Mouse (Mus musculus) liver, embryonic 11.5 days (tissue): ENCODE data around the gene Mgat4a. TPM values are rescaled to one million over a fixed set of nuclear protein-coding genes. Genes with fewer than 3 reads are reported as not detected.

Experiments used
- ATAC-seq: fragments of 200-750 bp; cut with Nextera tagmentation; replicated peaks from 2 replicates; pipeline ENCODE4 v1.8.0; 2017; ENCODE audit warnings: moderate number of reproducible peaks, mild to moderate bottlenecking, moderate TSS enrichment, moderate library complexity; ENCODE audit not compliant: low FRiP score
- DNase-seq: peaks from one replicate; pipeline ENCODE4 v3.0.0-alpha.2; 2017; ENCODE audit warnings: low spot score
- H3K27ac ChIP-seq: fragments of 300-500 bp; sonication (generic); 2 replicates; pipeline ENCODE4 v1.5.1; 2014; ENCODE audit warnings: mild to moderate bottlenecking, low read depth, low read length, control low read depth
- H3K27me3 ChIP-seq: fragments of 300-500 bp; sonication (generic); replicated peaks from 2 replicates; pipeline ENCODE4 v1.6.1; 2014; ENCODE audit warnings: low read length, mixed read lengths; ENCODE audit not compliant: control insufficient read depth, insufficient read depth
- H3K36me3 ChIP-seq: fragments of 300-500 bp; sonication (generic); 2 replicates; pipeline ENCODE4 v1.6.1; 2014; ENCODE audit warnings: mild to moderate bottlenecking, low read length, moderate library complexity, mixed read lengths; ENCODE audit not compliant: control insufficient read depth, insufficient read depth
- H3K4me1 ChIP-seq: fragments of 300-500 bp; sonication (generic); replicated peaks from 2 replicates; pipeline ENCODE4 v1.6.1; 2014; ENCODE audit warnings: low read length, mixed read lengths; ENCODE audit not compliant: control insufficient read depth, insufficient read depth
- H3K4me2 ChIP-seq: fragments of 300-500 bp; sonication (generic); 2 replicates; pipeline ENCODE4 v1.6.1; 2014; ENCODE audit warnings: mild to moderate bottlenecking, control low read depth, moderate library complexity
- H3K4me3 ChIP-seq: fragments of 300-500 bp; sonication (generic); 2 replicates; pipeline ENCODE4 v1.5.1; 2014; ENCODE audit warnings: low read depth, low read length, control low read depth
- H3K9ac ChIP-seq: fragments of 300-500 bp; sonication (generic); 2 replicates; pipeline ENCODE4 v1.6.1; 2014; ENCODE audit warnings: low read depth, low read length, control low read depth
- H3K9me3 ChIP-seq: fragments of 300-500 bp; sonication (generic); 2 replicates; pipeline ENCODE4 v1.6.1; 2016; ENCODE audit warnings: low read length, inconsistent platforms, mixed read lengths; ENCODE audit not compliant: control insufficient read depth
- WGBS: fragments of 180-500 bp; shearing (Covaris S2); extraction: QIAGEN DNeasy Blood & Tissue Kit; methylation state at CpG from one replicate; pipeline ENCODE4 v1.1.7; 2014; 5-methylcytosine and 5-hydroxymethylcytosine counted together
- polyA plus RNA-seq: library from polyadenylated mRNA; unstranded; fragments of >200 nt; fragmentation: Nextera tagmentation; extraction: Ambion mirVana; gene quantifications from 2 replicates; pipeline ENCODE4 v1.2.1, GENCODE M21; 2014

Gene Mgat4a
- polyA plus RNA-seq, 1 experiment from 2014 or later = 2.6 TPM

- Histone ChIP-seq H3K4me1 (peaks cover 19% of the 10 kb centered on the region), H3K36me3 (no peaks in the 10 kb centered on the region), H3K9ac (no peak overlapping the region), H3K4me3 (no peak overlapping the region), H3K27me3 (no peaks in the 10 kb centered on the region), H3K27ac (0 out of 2 replicates have a peak overlapping the region, but pooled peaks have one; percentile 26), H3K4me2 (no peak overlapping the region), H3K9me3 (no peaks in the 10 kb centered on the region)
- no peak for DNase-seq
- no peak for ATAC-seq
- WGBS = 81% methylated on average over 6 of the region's 6 CpGs
Measured at GRCm38 (mm10) chr1:37480731-37481130, 60.1 kb downstream of the Mgat4a start.

GRCm38 (mm10) chr1:37479759-37480158 is 61.1 kb downstream of the Mgat4a start:
- Histone ChIP-seq H3K9ac (peak overlapping the region; percentile 36; the same call in 1 of the 2 replicates), H3K36me3 (no peaks in the 10 kb centered on the region), H3K27ac (peak overlapping the region; percentile 89), H3K4me3 (0 out of 2 replicates have a peak overlapping the region, but pooled peaks have one; percentile 2), H3K4me1 (peaks cover 19% of the 10 kb centered on the region), H3K9me3 (no peaks in the 10 kb centered on the region), H3K27me3 (no peaks in the 10 kb centered on the region), H3K4me2 (peak overlapping the region; percentile 49)
- ATAC-seq = peak; percentile 56
- DNase-seq = no peak
- 39% methylated on average over 8 of the region's 8 CpGs for WGBS

GRCm38 (mm10) chr1:37479074-37479473 is 61.7 kb downstream of the Mgat4a start:
- peak overlapping the region; percentile 66 for H3K4me2 ChIP-seq
- WGBS = 50% methylated on average over 9 of the region's 9 CpGs
- no peaks in the 10 kb centered on the region for H3K9me3 ChIP-seq
- H3K36me3 ChIP-seq = no peaks in the 10 kb centered on the region
- peak overlapping the region; percentile 89 for H3K27ac ChIP-seq
- ATAC-seq (peak; percentile 72), DNase-seq (no peak)
- peaks cover 19% of the 10 kb centered on the region for H3K4me1 ChIP-seq
- H3K27me3 ChIP-seq = no peaks in the 10 kb centered on the region
- peak overlapping the region; percentile 38; the same call in 1 of the 2 replicates for H3K9ac ChIP-seq
- H3K4me3 ChIP-seq = no peak overlapping the region

GRCm38 (mm10) chr1:37478416-37478815 is 62.4 kb downstream of the Mgat4a start:
- Histone ChIP-seq H3K36me3 (no peaks in the 10 kb centered on the region), H3K4me1 (peaks cover 22% of the 10 kb centered on the region), H3K9ac (peak overlapping the region; percentile 46), H3K27ac (peak overlapping the region; percentile 89), H3K4me2 (peak overlapping the region; percentile 66), H3K27me3 (no peaks in the 10 kb centered on the region), H3K9me3 (no peaks in the 10 kb centered on the region), H3K4me3 (peak overlapping the region; percentile 37)
- 28% methylated on average over 7 of the region's 7 CpGs for WGBS
- no peak for DNase-seq
- peak; percentile 86 for ATAC-seq

DNA sequence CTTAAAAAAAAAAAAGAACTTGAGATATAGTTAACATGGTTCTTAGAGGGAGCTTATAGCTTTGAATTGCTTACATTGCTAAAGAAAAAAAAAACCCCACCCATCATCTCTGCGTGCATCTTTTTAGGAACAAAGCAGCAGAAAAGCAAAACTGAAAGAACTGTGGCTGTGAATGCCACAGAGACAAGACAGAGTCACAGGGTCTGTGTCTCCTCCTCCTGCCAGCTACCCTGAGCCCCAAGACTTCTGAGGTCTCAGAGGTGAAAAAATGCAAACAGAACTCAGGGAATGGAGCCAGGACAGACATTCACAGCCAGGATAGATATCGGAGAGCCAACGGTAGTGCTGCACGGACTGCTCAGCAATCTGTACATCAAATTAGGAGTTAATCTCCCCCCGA is 62.9 kb downstream of the Mgat4a start:
- H3K4me3 ChIP-seq = peak overlapping the region; percentile 37
- H3K27me3 ChIP-seq = no peaks in the 10 kb centered on the region
- no peaks in the 10 kb centered on the region for H3K36me3 ChIP-seq
- H3K9ac ChIP-seq = peak overlapping the region; percentile 46
- H3K4me1 ChIP-seq = peaks cover 22% of the 10 kb centered on the region
- DNase-seq (no peak), ATAC-seq (peak; percentile 8; the same call in 1 of the 2 replicates)
- peak overlapping the region; percentile 66 for H3K4me2 ChIP-seq
- no peaks in the 10 kb centered on the region for H3K9me3 ChIP-seq
- 35% methylated on average over 5 of the region's 5 CpGs for WGBS
- peak overlapping the region; percentile 89 for H3K27ac ChIP-seq

DNA sequence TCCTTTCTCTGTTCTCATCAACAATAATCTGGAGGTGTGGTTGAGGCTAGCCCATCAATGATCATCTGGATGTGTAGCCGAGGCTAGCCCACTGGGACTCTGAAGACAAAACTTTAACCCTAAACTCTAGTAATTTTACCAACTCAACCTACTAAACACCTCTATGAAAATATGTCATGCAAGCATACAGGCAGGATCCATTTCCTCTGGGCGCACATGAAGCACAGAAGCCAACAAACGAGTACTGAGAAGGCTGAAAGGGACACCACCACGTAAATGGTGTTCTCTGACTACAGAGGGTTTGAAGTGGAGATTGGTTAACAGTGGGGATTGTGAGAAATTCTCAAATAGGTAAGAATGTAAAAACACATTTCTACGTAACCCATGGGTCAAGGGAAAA is 63.6 kb downstream of the Mgat4a start:
- no peaks in the 10 kb centered on the region for H3K9me3 ChIP-seq
- H3K27me3 ChIP-seq = no peaks in the 10 kb centered on the region
- WGBS = 86% methylated on average over 5 of the region's 5 CpGs
- ATAC-seq (no peak), DNase-seq (no peak)
- peak overlapping the region; percentile 46; the same call in 1 of the 2 replicates for H3K9ac ChIP-seq
- peak overlapping the region; percentile 66 for H3K4me2 ChIP-seq
- H3K4me1 ChIP-seq = peaks cover 22% of the 10 kb centered on the region
- H3K36me3 ChIP-seq = no peaks in the 10 kb centered on the region
- H3K27ac ChIP-seq = peak overlapping the region; percentile 89
- H3K4me3 ChIP-seq = no peak overlapping the region

DNA sequence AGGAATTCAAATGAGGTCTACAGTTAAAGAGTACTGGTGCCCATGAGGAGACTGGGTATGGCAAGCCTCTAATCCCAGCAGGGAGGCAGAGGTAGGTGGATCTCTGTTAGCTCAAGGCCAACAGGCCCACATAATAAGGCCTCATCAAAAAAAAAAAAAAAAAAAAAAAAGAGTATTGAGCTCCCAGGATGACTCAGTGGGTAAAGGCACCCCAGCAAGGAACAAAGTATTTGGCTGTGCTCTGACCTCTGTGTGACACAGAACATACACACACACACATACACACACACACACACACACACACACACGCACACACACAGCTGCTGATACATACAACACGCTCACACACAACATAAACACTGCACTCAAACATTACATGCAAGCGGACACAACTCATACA is 65.5 kb downstream of the Mgat4a start:
- Histone ChIP-seq H3K4me3 (no peak overlapping the region), H3K4me1 (peaks cover 22% of the 10 kb centered on the region)
- no peak for ATAC-seq

GRCm38 (mm10) chr1:37474634-37475190 is 66.1 kb downstream of the Mgat4a start:
- ATAC-seq = no peak
- WGBS = 69% methylated on average over 6 of the region's 6 CpGs

More for the DNA sequence above, 65.5 kb downstream of the Mgat4a start:
- Histone ChIP-seq H3K4me2 (no peak overlapping the region), H3K9me3 (no peaks in the 10 kb centered on the region), H3K9ac (no peak overlapping the region), H3K27me3 (no peaks in the 10 kb centered on the region), H3K27ac (no peak overlapping the region), H3K36me3 (no peaks in the 10 kb centered on the region)
- WGBS = 92% methylated on average over 3 of the region's 3 CpGs
- DNase-seq = no peak

GRCm38 (mm10) chr1:37474046-37474445 is 66.8 kb downstream of the Mgat4a start:
- Histone ChIP-seq H3K9me3 (no peaks in the 10 kb centered on the region), H3K27me3 (no peaks in the 10 kb centered on the region), H3K36me3 (no peaks in the 10 kb centered on the region), H3K9ac (no peak overlapping the region), H3K4me2 (no peak overlapping the region), H3K4me1 (peaks cover 12% of the 10 kb centered on the region), H3K4me3 (no peak overlapping the region), H3K27ac (no peak overlapping the region)
- WGBS = 63% methylated on average over 8 of the region's 8 CpGs
- ATAC-seq (no peak), DNase-seq (no peak)

More at GRCm38 (mm10) chr1:37474634-37475190, 66.1 kb downstream of the Mgat4a start:
- DNase-seq = no peak
- Histone ChIP-seq H3K9me3 (no peaks in the 10 kb centered on the region), H3K4me1 (peaks cover 17% of the 10 kb centered on the region), H3K9ac (no peak overlapping the region), H3K36me3 (no peaks in the 10 kb centered on the region), H3K4me3 (no peak overlapping the region), H3K27me3 (no peaks in the 10 kb centered on the region), H3K4me2 (no peak overlapping the region), H3K27ac (no peak overlapping the region)
